Mouse (Mus musculus): ENCODE results near the gene Fgf13. TPM values are rescaled to one million over a fixed set of nuclear protein-coding genes. Genes with fewer than 3 reads are reported as not detected.

Gene Fgf13
- polyA plus RNA-seq, 1 experiment, result not detected

DNA sequence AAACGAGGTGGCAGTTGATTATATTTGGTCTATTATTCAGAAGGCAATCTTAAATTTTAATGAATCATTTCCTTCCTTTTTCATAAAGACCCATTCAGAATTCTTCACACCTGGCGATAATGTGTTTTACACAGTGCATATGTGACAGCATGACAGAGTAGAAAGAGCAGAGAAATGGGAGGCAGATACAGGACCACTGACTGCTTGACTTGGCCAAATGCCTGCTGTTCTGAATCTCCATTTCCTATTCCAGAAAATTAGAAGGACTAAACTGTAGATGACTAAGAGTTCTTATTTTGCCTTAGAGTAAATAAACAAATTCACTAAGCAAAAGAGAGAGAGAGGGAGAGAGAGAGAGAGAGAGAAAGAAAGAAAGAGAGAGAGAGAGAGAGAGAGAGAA lies 82.4 kb downstream of the Fgf13 start:
- no peaks in the 10 kb centered on the region for H3K27me3 ChIP-seq (ENCODE audit: control insufficient read depth, insufficient read depth, insufficient read length)
- H3K79me3 ChIP-seq (ENCODE audit: low read depth), result no peaks in the 10 kb centered on the region
- no peak overlapping the region for H3K4me3 ChIP-seq (ENCODE audit: insufficient read depth, poor library complexity, severe bottlenecking)
- TF ChIP-seq CEBPB (IDR thresholded peaks at IDR 0.05; ENCODE audit: low read depth), result no peak
- H3K36me3 ChIP-seq (ENCODE audit: control insufficient read depth, insufficient read depth), result no peaks in the 10 kb centered on the region
- no peaks in the 10 kb centered on the region for H3K79me2 ChIP-seq (ENCODE audit: control insufficient read depth, insufficient read depth)
- H3ac ChIP-seq (ENCODE audit: control insufficient read depth, insufficient read length, low read depth), result no peak overlapping the region

DNA sequence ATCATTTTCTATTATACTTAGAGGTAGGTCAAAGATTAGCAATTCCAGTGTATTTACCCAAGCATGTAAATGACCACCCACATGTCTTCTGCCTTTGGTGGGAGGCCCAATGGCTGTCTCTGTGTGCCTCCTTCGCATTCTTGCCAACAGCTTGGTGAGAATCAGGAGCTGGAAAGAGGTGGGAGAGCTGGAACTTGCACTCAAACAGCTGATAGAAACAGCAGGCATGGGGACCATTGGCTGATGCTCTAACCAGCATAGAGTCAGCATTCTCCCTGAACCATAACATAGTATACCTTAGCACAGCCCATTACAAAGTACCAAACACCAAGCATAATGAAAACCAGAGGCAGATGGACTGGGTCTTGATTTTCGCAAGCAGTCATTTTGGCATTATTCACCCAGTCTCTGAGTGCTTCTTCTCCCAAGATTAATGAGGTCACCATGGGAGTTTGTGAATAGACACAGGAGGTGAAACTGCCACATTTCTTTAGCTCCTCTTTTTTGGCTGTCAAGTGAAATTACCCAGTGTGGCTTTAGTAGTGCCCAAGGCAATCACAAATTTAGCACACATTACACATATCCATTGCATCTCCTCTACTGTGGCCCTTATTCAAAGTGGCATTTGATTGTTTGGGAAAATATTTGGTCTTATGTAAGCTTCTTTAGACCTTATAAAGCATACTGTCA lies 165.1 kb downstream of the Fgf13 start:
- H3K36me3 ChIP-seq (ENCODE audit: control insufficient read depth, insufficient read depth), result no peaks in the 10 kb centered on the region
- no peak overlapping the region for H3K4me3 ChIP-seq (ENCODE audit: insufficient read depth, poor library complexity, severe bottlenecking)
- no peaks in the 10 kb centered on the region for H3K79me2 ChIP-seq (ENCODE audit: control insufficient read depth, insufficient read depth)
- no peak overlapping the region for H3ac ChIP-seq (ENCODE audit: control insufficient read depth, insufficient read length, low read depth)
- H3K79me3 ChIP-seq (ENCODE audit: low read depth), result no peaks in the 10 kb centered on the region
- H3K27me3 ChIP-seq (ENCODE audit: control insufficient read depth, insufficient read depth, insufficient read length), result no peaks in the 10 kb centered on the region
- TF ChIP-seq CTCF (IDR thresholded peaks at IDR 0.05; ENCODE audit: control insufficient read depth, insufficient read depth, insufficient read length), result no peak
- TF ChIP-seq MYOG (IDR thresholded peaks at IDR 0.05; ENCODE audit: control insufficient read depth, extremely low read depth, insufficient read length), result no peak
- no peak for TF ChIP-seq USF1 (IDR thresholded peaks at IDR 0.05; ENCODE audit: low read depth)
- no peak for TF ChIP-seq MAX (IDR thresholded peaks at IDR 0.05)
- no peak for TF ChIP-seq CEBPB (IDR thresholded peaks at IDR 0.05; ENCODE audit: low read depth)
- no peak for TF ChIP-seq MYOD1 (IDR thresholded peaks at IDR 0.05; ENCODE audit: control insufficient read depth, insufficient read length, low read depth)
- TF ChIP-seq FOSL1 (IDR thresholded peaks at IDR 0.05; ENCODE audit: insufficient read depth, low read length, poor library complexity, severe bottlenecking), result no peak

GRCm38 (mm10) chrX:59290916-59291411 lies 276.9 kb downstream of the Fgf13 start:
- no peaks in the 10 kb centered on the region for H3K27me3 ChIP-seq (ENCODE audit: control insufficient read depth, insufficient read depth, insufficient read length)
- H3K4me3 ChIP-seq (ENCODE audit: insufficient read depth, poor library complexity, severe bottlenecking), result no peak overlapping the region
- no peaks in the 10 kb centered on the region for H3K79me2 ChIP-seq (ENCODE audit: control insufficient read depth, insufficient read depth)
- H3K36me3 ChIP-seq (ENCODE audit: control insufficient read depth, insufficient read depth), result no peaks in the 10 kb centered on the region
- no peak overlapping the region for H3ac ChIP-seq (ENCODE audit: control insufficient read depth, insufficient read length, low read depth)
- no peaks in the 10 kb centered on the region for H3K79me3 ChIP-seq (ENCODE audit: low read depth)
- TF ChIP-seq MYOG (IDR thresholded peaks at IDR 0.05; ENCODE audit: control insufficient read depth, extremely low read depth, insufficient read length), result no peak
- no peak for TF ChIP-seq MYOD1 (IDR thresholded peaks at IDR 0.05; ENCODE audit: control insufficient read depth, insufficient read length, low read depth)
- no peak for TF ChIP-seq CEBPB (IDR thresholded peaks at IDR 0.05; ENCODE audit: low read depth)
- no peak for TF ChIP-seq MAX (IDR thresholded peaks at IDR 0.05)
- no peak for TF ChIP-seq USF1 (IDR thresholded peaks at IDR 0.05; ENCODE audit: low read depth)
- TF ChIP-seq FOSL1 (IDR thresholded peaks at IDR 0.05; ENCODE audit: insufficient read depth, low read length, poor library complexity, severe bottlenecking), result no peak
- no peak for TF ChIP-seq CTCF (IDR thresholded peaks at IDR 0.05; ENCODE audit: control insufficient read depth, insufficient read depth, insufficient read length)

DNA sequence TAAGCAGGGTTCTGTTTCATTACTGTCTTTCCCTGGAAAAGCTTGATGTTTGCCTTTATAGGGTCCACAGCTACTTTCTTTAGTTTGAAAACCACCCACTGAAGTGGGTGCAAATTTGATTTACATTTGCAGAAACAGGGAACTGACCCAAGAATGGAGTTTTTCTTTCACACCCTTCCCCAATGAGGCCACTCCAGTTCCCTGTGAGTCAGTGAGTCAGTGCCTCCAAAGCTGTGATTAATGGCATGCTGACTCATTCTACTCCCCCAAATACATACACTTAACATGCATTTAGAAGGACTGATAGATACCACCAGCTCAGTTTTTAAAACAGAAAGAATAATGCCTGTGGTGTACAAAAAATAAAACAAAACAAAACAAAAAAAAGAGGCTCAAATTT lies 316.3 kb downstream of the Fgf13 start:
- no peaks in the 10 kb centered on the region for H3K36me3 ChIP-seq (ENCODE audit: control insufficient read depth, insufficient read depth)
- no peak overlapping the region for H3ac ChIP-seq (ENCODE audit: control insufficient read depth, insufficient read length, low read depth)
- no peak overlapping the region for H3K4me3 ChIP-seq (ENCODE audit: insufficient read depth, poor library complexity, severe bottlenecking)
- no peaks in the 10 kb centered on the region for H3K79me2 ChIP-seq (ENCODE audit: control insufficient read depth, insufficient read depth)
- H3K27me3 ChIP-seq (ENCODE audit: control insufficient read depth, insufficient read depth, insufficient read length), result no peaks in the 10 kb centered on the region
- TF ChIP-seq MYOD1 (IDR thresholded peaks at IDR 0.05; ENCODE audit: control insufficient read depth, insufficient read length, low read depth), result no peak
- no peak for TF ChIP-seq CEBPB (IDR thresholded peaks at IDR 0.05; ENCODE audit: low read depth)
- TF ChIP-seq USF1 (IDR thresholded peaks at IDR 0.05; ENCODE audit: low read depth), result no peak
- TF ChIP-seq FOSL1 (IDR thresholded peaks at IDR 0.05; ENCODE audit: insufficient read depth, low read length, poor library complexity, severe bottlenecking), result no peak
- TF ChIP-seq CTCF (IDR thresholded peaks at IDR 0.05; ENCODE audit: control insufficient read depth, insufficient read depth, insufficient read length), result no peak
- no peak for TF ChIP-seq MYOG (IDR thresholded peaks at IDR 0.05; ENCODE audit: control insufficient read depth, extremely low read depth, insufficient read length)
- no peak for TF ChIP-seq MAX (IDR thresholded peaks at IDR 0.05)
- no peaks in the 10 kb centered on the region for H3K79me3 ChIP-seq (ENCODE audit: low read depth)

DNA sequence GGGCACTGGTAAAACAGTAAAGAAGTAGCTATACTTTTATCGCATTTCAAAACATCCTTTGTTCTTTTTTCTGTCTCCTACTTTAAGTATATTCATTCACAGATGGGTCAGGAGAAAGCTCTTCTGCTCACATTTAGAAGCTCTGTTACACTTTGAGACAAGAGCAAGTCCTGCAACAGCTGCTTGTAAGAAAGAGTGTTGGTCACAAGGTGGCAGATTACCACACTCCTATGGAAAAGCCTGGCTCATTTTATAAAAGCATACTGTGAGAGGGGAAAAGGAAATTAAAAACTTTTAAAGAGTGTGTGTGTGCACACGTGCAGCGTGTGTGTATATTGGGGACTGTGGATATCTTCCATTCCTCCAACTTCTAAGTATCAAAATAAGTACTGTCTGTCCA lies 324.1 kb downstream of the Fgf13 start:
- no peaks in the 10 kb centered on the region for H3K27me3 ChIP-seq (ENCODE audit: control insufficient read depth, insufficient read depth, insufficient read length)
- no peaks in the 10 kb centered on the region for H3K79me2 ChIP-seq (ENCODE audit: control insufficient read depth, insufficient read depth)
- TF ChIP-seq CEBPB (IDR thresholded peaks at IDR 0.05; ENCODE audit: low read depth) (no peak), FOSL1 (IDR thresholded peaks at IDR 0.05; ENCODE audit: insufficient read depth, low read length, poor library complexity, severe bottlenecking) (no peak), MYOG (IDR thresholded peaks at IDR 0.05; ENCODE audit: control insufficient read depth, extremely low read depth, insufficient read length) (no peak), USF1 (IDR thresholded peaks at IDR 0.05; ENCODE audit: low read depth) (no peak), MYOD1 (IDR thresholded peaks at IDR 0.05; ENCODE audit: control insufficient read depth, insufficient read length, low read depth) (no peak), MAX (IDR thresholded peaks at IDR 0.05) (no peak), CTCF (IDR thresholded peaks at IDR 0.05; ENCODE audit: control insufficient read depth, insufficient read depth, insufficient read length) (no peak)
- H3ac ChIP-seq (ENCODE audit: control insufficient read depth, insufficient read length, low read depth), result no peak overlapping the region
- H3K79me3 ChIP-seq (ENCODE audit: low read depth), result no peaks in the 10 kb centered on the region
- no peaks in the 10 kb centered on the region for H3K36me3 ChIP-seq (ENCODE audit: control insufficient read depth, insufficient read depth)
- H3K4me3 ChIP-seq (ENCODE audit: insufficient read depth, poor library complexity, severe bottlenecking), result no peak overlapping the region

GRCm38 (mm10) chrX:59243176-59243575 lies 324.7 kb downstream of the Fgf13 start:
- H3K4me3 ChIP-seq (ENCODE audit: insufficient read depth, poor library complexity, severe bottlenecking), result no peak overlapping the region
- no peak overlapping the region for H3ac ChIP-seq (ENCODE audit: control insufficient read depth, insufficient read length, low read depth)
- H3K36me3 ChIP-seq (ENCODE audit: control insufficient read depth, insufficient read depth), result no peaks in the 10 kb centered on the region
- no peaks in the 10 kb centered on the region for H3K79me3 ChIP-seq (ENCODE audit: low read depth)
- no peaks in the 10 kb centered on the region for H3K79me2 ChIP-seq (ENCODE audit: control insufficient read depth, insufficient read depth)
- no peak for TF ChIP-seq FOSL1 (IDR thresholded peaks at IDR 0.05; ENCODE audit: insufficient read depth, low read length, poor library complexity, severe bottlenecking)
- no peak for TF ChIP-seq MAX (IDR thresholded peaks at IDR 0.05)
- no peak for TF ChIP-seq USF1 (IDR thresholded peaks at IDR 0.05; ENCODE audit: low read depth)
- no peaks in the 10 kb centered on the region for H3K27me3 ChIP-seq (ENCODE audit: control insufficient read depth, insufficient read depth, insufficient read length)

All from C2C12 (cell line).